Mouse (Mus musculus) heart, postnatal 0 days (tissue): ENCODE data around the gene Sfswap. TPM values are rescaled to one million over a fixed set of nuclear protein-coding genes. Genes with fewer than 3 reads are reported as not detected.

Source experiments
- ATAC-seq: fragments of 200-750 bp; cut with Nextera tagmentation; 2 replicates; pipeline ENCODE4 v1.8.0; 2017; ENCODE audit warnings: low read depth, moderate number of reproducible peaks, moderate library complexity; ENCODE audit not compliant: insufficient read depth
- DNase-seq: peaks from one replicate; pipeline ENCODE4 v3.0.0-alpha.2; 2016; ENCODE audit warnings: low spot score
- H3K27ac ChIP-seq: fragments of 300-500 bp; sonication (generic); 2 replicates; pipeline ENCODE4 v1.5.1; 2014; ENCODE audit warnings: low read depth, mild to moderate bottlenecking
- H3K27me3 ChIP-seq: fragments of 300-500 bp; sonication (generic); 2 replicates; pipeline ENCODE4 v1.6.1; 2014; ENCODE audit warnings: low read length, mixed read lengths; ENCODE audit not compliant: control insufficient read depth, insufficient read depth
- H3K36me3 ChIP-seq: fragments of 300-500 bp; sonication (generic); replicated peaks from 2 replicates; pipeline ENCODE4 v1.6.1; 2014; ENCODE audit warnings: low read length, mixed read lengths; ENCODE audit not compliant: control insufficient read depth, insufficient read depth
- H3K4me1 ChIP-seq: fragments of 300-500 bp; sonication (generic); 2 replicates; pipeline ENCODE4 v1.6.1; 2014; ENCODE audit warnings: antibody characterized with exemption; ENCODE audit not compliant: control insufficient read depth, insufficient read depth
- H3K4me2 ChIP-seq: fragments of 300-500 bp; sonication (generic); 2 replicates; pipeline ENCODE4 v1.6.1; 2014; ENCODE audit warnings: low read depth, mild to moderate bottlenecking, low read length, moderate library complexity
- H3K4me3 ChIP-seq: fragments of 300-500 bp; sonication (generic); 2 replicates; pipeline ENCODE4 v1.5.1; 2014; ENCODE audit warnings: low read depth, low read length
- H3K9ac ChIP-seq: fragments of 300-500 bp; sonication (generic); replicated peaks from 2 replicates; pipeline ENCODE4 v1.6.1; 2014; ENCODE audit warnings: low read depth, low read length, mixed read lengths
- H3K9me3 ChIP-seq: fragments of 300-500 bp; sonication (generic); replicated peaks from 2 replicates; pipeline ENCODE4 v1.6.1; 2016; ENCODE audit warnings: low read length; ENCODE audit not compliant: control insufficient read depth
- CTCF ChIP-seq: IDR thresholded peaks from 2 replicates; pipeline ENCODE4 v1.5.1; 2016; ENCODE audit warnings: antibody characterized with exemption, control low read depth, low read depth
- EP300 ChIP-seq: IDR thresholded peaks from 2 replicates; pipeline ENCODE4 v1.6.1; 2016; ENCODE audit warnings: antibody characterized with exemption, low read depth
- WGBS: fragments of 180-500 bp; shearing (Covaris S2); extraction: QIAGEN DNeasy Blood & Tissue Kit; methylation state at CpG from one replicate; pipeline ENCODE4 v1.1.7; 2014; 5-methylcytosine and 5-hydroxymethylcytosine counted together
- polyA plus RNA-seq: library from polyadenylated mRNA; unstranded; fragments of >200 nt; fragmentation: Nextera tagmentation; extraction: Ambion mirVana; gene quantifications from 2 replicates; pipeline ENCODE4 v1.2.1, GENCODE M21; 2015
- total RNA-seq: library from RNA; depleted of rRNA; stranded (reverse); fragments of >200 nt; gene quantifications from 2 replicates; pipeline ENCODE4 v1.2.3, GENCODE M21; 2014; ENCODE audit warnings: low replicate concordance

Sfswap gene
- total and polyA plus RNA-seq, 2 experiments from 2014 or later, result 15.7 to 28.2 TPM

DNA sequence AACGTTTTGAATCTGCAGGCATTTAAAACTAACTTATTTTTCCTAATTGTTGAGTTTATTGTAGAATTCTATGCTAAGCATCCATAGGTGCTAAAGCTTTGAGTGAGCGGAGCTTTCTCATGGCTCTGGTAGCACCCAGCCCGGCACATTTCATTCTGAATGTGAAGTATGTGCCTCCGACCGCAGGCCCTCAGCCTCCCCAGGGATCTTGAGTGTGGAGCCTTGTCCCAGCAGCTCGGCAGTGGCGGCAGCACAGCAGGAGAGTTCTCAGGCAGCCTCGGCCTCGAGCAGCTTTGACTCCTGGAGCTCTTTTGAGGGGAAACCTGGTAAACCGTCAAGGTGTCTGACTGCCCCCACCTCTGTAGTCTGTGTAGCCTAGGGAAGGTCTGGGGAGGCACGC, 58.3 kb downstream of the Sfswap start:
- WGBS, result 74% methylated on average over 11 of the region's 11 CpGs

DNA sequence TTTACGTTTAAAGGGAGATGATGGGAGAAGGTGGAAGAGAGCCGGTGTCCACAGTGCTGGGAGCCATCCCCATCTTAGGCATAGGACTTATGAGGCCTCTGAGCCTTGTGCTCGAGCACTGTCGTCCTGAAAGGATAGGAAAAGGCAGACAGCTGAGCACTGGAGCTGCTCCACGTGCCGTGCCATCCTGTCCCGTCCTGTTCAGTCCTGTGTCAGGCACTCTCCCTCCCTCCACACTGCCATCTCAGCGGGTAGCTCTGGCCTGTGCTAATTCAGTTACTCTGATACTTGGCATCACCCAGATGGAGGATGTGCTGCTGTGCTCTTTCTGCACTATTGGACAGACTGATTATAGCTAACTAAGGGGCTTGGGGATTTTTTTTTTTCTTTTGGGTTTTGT, 61.3 kb downstream of the Sfswap start:
- no peak overlapping the region for H3K4me3 ChIP-seq
- no peaks in the 10 kb centered on the region for H3K4me1 ChIP-seq
- no peak overlapping the region for H3K9ac ChIP-seq
- no peaks in the 10 kb centered on the region for H3K27me3 ChIP-seq
- H3K36me3 ChIP-seq, result peaks cover 82% of the 10 kb centered on the region
- H3K4me2 ChIP-seq, result no peak overlapping the region
- 89% methylated on average over 8 of the region's 8 CpGs for WGBS
- H3K9me3 ChIP-seq, result no peaks in the 10 kb centered on the region
- H3K27ac ChIP-seq, result no peak overlapping the region
- no peak for ATAC-seq
- TF ChIP-seq CTCF (no peak), EP300 (no peak)
- DNase-seq, result no peak

More for the DNA sequence above, 58.3 kb downstream of the Sfswap start:
- TF ChIP-seq EP300 (no peak), CTCF (no peak)
- H3K27ac ChIP-seq, result no peak overlapping the region
- no peak overlapping the region for H3K9ac ChIP-seq
- H3K4me2 ChIP-seq, result no peak overlapping the region
- ATAC-seq (no peak), DNase-seq (no peak)
- no peaks in the 10 kb centered on the region for H3K9me3 ChIP-seq
- H3K36me3 ChIP-seq, result peaks cover 85% of the 10 kb centered on the region
- H3K4me3 ChIP-seq, result no peak overlapping the region
- no peaks in the 10 kb centered on the region for H3K27me3 ChIP-seq
- no peaks in the 10 kb centered on the region for H3K4me1 ChIP-seq

DNA sequence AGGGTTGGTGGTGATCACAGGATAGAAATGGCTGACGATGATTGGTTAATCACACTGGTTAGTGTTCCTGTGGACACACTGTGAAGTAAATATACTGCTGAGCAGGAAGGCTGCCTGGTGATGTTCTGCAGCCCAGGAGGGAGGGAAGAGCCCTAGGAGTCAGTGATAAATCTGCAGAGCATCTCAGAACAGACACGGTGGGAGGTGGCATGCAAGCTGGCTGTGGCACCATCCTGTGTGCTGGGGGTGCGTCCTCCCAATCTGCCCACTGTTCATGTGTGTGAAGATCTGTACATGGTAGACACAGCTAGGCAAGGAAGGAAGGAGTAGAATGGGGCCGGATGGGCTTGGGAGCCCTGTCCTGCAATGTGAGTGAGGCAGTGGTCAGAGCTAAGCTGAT, 67.6 kb downstream of the Sfswap start:
- Histone ChIP-seq H3K36me3 (peaks cover 90% of the 10 kb centered on the region), H3K9me3 (no peaks in the 10 kb centered on the region), H3K4me2 (no peak overlapping the region), H3K27ac (no peak overlapping the region), H3K9ac (no peak overlapping the region), H3K4me3 (no peak overlapping the region), H3K27me3 (no peaks in the 10 kb centered on the region), H3K4me1 (no peaks in the 10 kb centered on the region)
- ATAC-seq (no peak), DNase-seq (no peak)
- 94% methylated on average over 4 of the region's 4 CpGs for WGBS
- TF ChIP-seq EP300 (no peak), CTCF (no peak)

GRCm38 (mm10) chr5:129578201-129578600, 77.2 kb downstream of the Sfswap start:
- Histone ChIP-seq H3K36me3 (0 out of 2 replicates have a peak, but pooled peaks cover under 1% of the 10 kb centered on the region), H3K27ac (no peak overlapping the region), H3K4me3 (no peak overlapping the region), H3K27me3 (peaks cover 30% of the 10 kb centered on the region), H3K9me3 (no peaks in the 10 kb centered on the region), H3K9ac (no peak overlapping the region), H3K4me1 (no peaks in the 10 kb centered on the region), H3K4me2 (no peak overlapping the region)
- DNase-seq (no peak), ATAC-seq (no peak)
- TF ChIP-seq EP300 (no peak), CTCF (no peak)
- WGBS, result 42% methylated on average over 12 of the region's 12 CpGs

- no peak for DNase-seq
- H3K27ac ChIP-seq, result no peak overlapping the region
Observed at GRCm38 (mm10) chr5:129580046-129580445, 79.0 kb downstream of the Sfswap start.

DNA sequence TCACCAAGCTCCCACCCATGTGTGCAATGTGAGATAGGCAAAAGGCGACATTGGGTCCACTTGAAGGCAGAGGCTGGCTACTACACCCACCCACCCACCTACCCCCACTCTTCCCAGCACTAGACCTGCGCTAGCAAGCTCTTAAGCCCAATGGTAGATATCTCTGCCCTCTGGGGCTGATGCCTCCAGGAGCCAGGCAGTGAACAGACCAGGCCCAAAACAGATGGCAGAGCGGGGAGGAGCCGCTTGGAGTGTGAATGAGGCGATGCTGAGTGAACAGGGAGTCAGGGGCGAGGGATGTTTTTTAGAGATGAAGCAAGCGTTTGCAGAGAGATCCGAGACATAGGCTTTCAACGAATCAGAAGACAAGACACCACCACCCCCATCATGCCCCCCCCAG, 79.6 kb downstream of the Sfswap start:
- Histone ChIP-seq H3K4me2 (no peak overlapping the region), H3K36me3 (no peaks in the 10 kb centered on the region), H3K27me3 (peaks cover 45% of the 10 kb centered on the region), H3K4me1 (peaks cover 16% of the 10 kb centered on the region), H3K4me3 (no peak overlapping the region), H3K9ac (no peak overlapping the region), H3K9me3 (no peaks in the 10 kb centered on the region), H3K27ac (no peak overlapping the region)
- no peak for ATAC-seq
- TF ChIP-seq CTCF, result no peak
- no peak for TF ChIP-seq EP300
- no peak for DNase-seq
- 53% methylated on average over 9 of the region's 9 CpGs for WGBS

More at GRCm38 (mm10) chr5:129580046-129580445, 79.0 kb downstream of the Sfswap start:
- no peaks in the 10 kb centered on the region for H3K36me3 ChIP-seq
- H3K9ac ChIP-seq, result no peak overlapping the region
- no peak overlapping the region for H3K4me2 ChIP-seq
- H3K9me3 ChIP-seq, result no peaks in the 10 kb centered on the region
- TF ChIP-seq CTCF (no peak), EP300 (no peak)
- H3K4me3 ChIP-seq, result no peak overlapping the region
- peaks cover 12% of the 10 kb centered on the region for H3K4me1 ChIP-seq
- WGBS, result 8% methylated on average over 6 of the region's 6 CpGs
- H3K27me3 ChIP-seq, result peaks cover 40% of the 10 kb centered on the region
- no peak for ATAC-seq
